Mouse (Mus musculus) neural tube, embryonic 13.5 days (tissue): ENCODE data around the gene Zdhhc22. TPM values are rescaled to one million over a fixed set of nuclear protein-coding genes. Genes with fewer than 3 reads are reported as not detected.

Experiments
- ATAC-seq: fragments of 200-750 bp; cut with Nextera tagmentation; 2 replicates; pipeline ENCODE4 v1.8.0; 2017; ENCODE audit warnings: low read depth, mild to moderate bottlenecking, moderate TSS enrichment, moderate library complexity
- H3K27ac ChIP-seq: fragments of 300-500 bp; sonication (generic); replicated peaks from 2 replicates; pipeline ENCODE4 v1.5.1; 2015; ENCODE audit warnings: moderate library complexity, mild to moderate bottlenecking, inconsistent platforms
- H3K27me3 ChIP-seq: fragments of 300-500 bp; sonication (generic); 2 replicates; pipeline ENCODE4 v1.6.1; 2015; ENCODE audit warnings: mild to moderate bottlenecking, inconsistent platforms
- H3K36me3 ChIP-seq: fragments of 300-500 bp; sonication (generic); 2 replicates; pipeline ENCODE4 v1.6.1; 2015; ENCODE audit warnings: mild to moderate bottlenecking, inconsistent platforms
- H3K4me1 ChIP-seq: fragments of 300-500 bp; sonication (generic); replicated peaks from 2 replicates; pipeline ENCODE4 v1.6.1; 2015; ENCODE audit warnings: inconsistent platforms
- H3K4me2 ChIP-seq: fragments of 300-500 bp; sonication (generic); 2 replicates; pipeline ENCODE4 v1.6.1; 2015; ENCODE audit warnings: inconsistent platforms, mild to moderate bottlenecking, moderate library complexity
- H3K4me3 ChIP-seq: fragments of 300-500 bp; sonication (generic); 2 replicates; pipeline ENCODE4 v1.5.1; 2015; ENCODE audit warnings: mild to moderate bottlenecking, inconsistent platforms
- H3K9ac ChIP-seq: fragments of 300-500 bp; sonication (generic); 2 replicates; pipeline ENCODE4 v1.6.1; 2015; ENCODE audit warnings: moderate library complexity, mild to moderate bottlenecking, inconsistent platforms
- H3K9me3 ChIP-seq: fragments of 300-500 bp; sonication (generic); 2 replicates; pipeline ENCODE4 v1.6.1; 2016; ENCODE audit warnings: inconsistent platforms
- WGBS: fragments of 180-500 bp; shearing (Covaris S2); methylation state at CpG from one replicate; pipeline ENCODE4 v1.1.7; 2015; 5-methylcytosine and 5-hydroxymethylcytosine counted together
- polyA plus RNA-seq: library from polyadenylated mRNA; unstranded; fragments of >200 nt; fragmentation: Nextera tagmentation; extraction: Ambion mirVana; gene quantifications from 2 replicates; pipeline ENCODE4 v1.2.1, GENCODE M21; 2015

Zdhhc22 gene
- polyA plus RNA-seq, 1 experiment from 2014 or later, result 23.5 TPM

GRCm38 (mm10) chr12:87018756-87019155 lies 28.5 kb upstream of the Zdhhc22 start:
- no peaks in the 10 kb centered on the region for H3K9me3 ChIP-seq
- H3K4me3 ChIP-seq, result no peak overlapping the region
- H3K27ac ChIP-seq, result no peak overlapping the region
- no peaks in the 10 kb centered on the region for H3K36me3 ChIP-seq
- no peak overlapping the region for H3K9ac ChIP-seq
- H3K4me2 ChIP-seq, result no peak overlapping the region
- no peaks in the 10 kb centered on the region for H3K27me3 ChIP-seq
- H3K4me1 ChIP-seq, result no peaks in the 10 kb centered on the region
- WGBS, result 88% methylated on average over 2 of the region's 2 CpGs
- no peak for ATAC-seq

GRCm38 (mm10) chr12:87017041-87017440 lies 26.8 kb upstream of the Zdhhc22 start:
- Histone ChIP-seq H3K27me3 (no peaks in the 10 kb centered on the region), H3K9ac (no peak overlapping the region), H3K4me2 (no peak overlapping the region), H3K4me3 (no peak overlapping the region), H3K9me3 (no peaks in the 10 kb centered on the region), H3K4me1 (no peaks in the 10 kb centered on the region), H3K36me3 (no peaks in the 10 kb centered on the region), H3K27ac (no peak overlapping the region)
- WGBS, result 55% methylated on average over 3 of the region's 3 CpGs
- ATAC-seq, result no peak

- 88% methylated on average over 4 of the region's 4 CpGs for WGBS
- Histone ChIP-seq H3K9ac (peak overlapping the region; percentile 31; the same call in 1 of the 2 replicates), H3K36me3 (no peaks in the 10 kb centered on the region), H3K4me3 (no peak overlapping the region), H3K9me3 (no peaks in the 10 kb centered on the region), H3K27me3 (no peaks in the 10 kb centered on the region; the same call in 1 of the 2 replicates), H3K27ac (no peak overlapping the region), H3K4me1 (peaks cover 14% of the 10 kb centered on the region), H3K4me2 (no peak overlapping the region)
- no peak for ATAC-seq
Observed at GRCm38 (mm10) chr12:87004596-87004995, 14.4 kb upstream of the Zdhhc22 start.

DNA sequence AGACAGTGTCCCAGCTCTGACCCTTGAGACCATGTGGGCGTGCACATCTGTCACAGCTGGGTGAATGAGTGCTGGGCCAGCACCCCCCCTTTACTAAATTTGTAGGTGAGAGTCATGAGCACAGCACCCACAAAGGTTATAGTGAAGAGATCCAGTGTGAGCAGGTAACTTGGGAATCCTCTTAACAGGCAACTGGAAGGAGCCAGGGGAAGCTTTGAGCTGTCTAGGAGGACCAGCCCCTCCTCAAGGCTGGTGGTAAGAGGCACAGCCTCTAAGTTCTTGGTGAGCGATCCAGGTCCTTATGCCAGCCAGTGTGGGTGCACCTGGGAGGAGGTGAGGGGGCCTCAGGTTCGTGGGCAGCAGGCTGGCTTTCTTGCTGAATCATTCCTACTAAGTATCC lies 13.4 kb upstream of the Zdhhc22 start:
- H3K9me3 ChIP-seq, result no peaks in the 10 kb centered on the region
- no peak overlapping the region for H3K4me2 ChIP-seq
- no peak overlapping the region for H3K4me3 ChIP-seq
- H3K36me3 ChIP-seq, result no peaks in the 10 kb centered on the region
- H3K27ac ChIP-seq, result no peak overlapping the region
- WGBS, result 59% methylated on average over 3 of the region's 3 CpGs
- no peak overlapping the region for H3K9ac ChIP-seq
- no peaks in the 10 kb centered on the region; the same call in 1 of the 2 replicates for H3K27me3 ChIP-seq
- peaks cover 14% of the 10 kb centered on the region for H3K4me1 ChIP-seq
- ATAC-seq, result no peak

- Histone ChIP-seq H3K4me2 (no peak overlapping the region), H3K27me3 (no peaks in the 10 kb centered on the region; the same call in 1 of the 2 replicates), H3K4me3 (no peak overlapping the region), H3K36me3 (no peaks in the 10 kb centered on the region), H3K9me3 (no peaks in the 10 kb centered on the region), H3K9ac (no peak overlapping the region), H3K4me1 (peaks cover 14% of the 10 kb centered on the region), H3K27ac (no peak overlapping the region)
- no peak for ATAC-seq
- 77% methylated on average over 7 of the region's 7 CpGs for WGBS
Observed at GRCm38 (mm10) chr12:87002815-87003214, 12.6 kb upstream of the Zdhhc22 start.

GRCm38 (mm10) chr12:87002209-87002608 lies 12.0 kb upstream of the Zdhhc22 start:
- H3K4me2 ChIP-seq, result no peak overlapping the region
- no peak overlapping the region for H3K9ac ChIP-seq
- H3K4me1 ChIP-seq, result peaks cover 14% of the 10 kb centered on the region
- no peak for ATAC-seq
- H3K36me3 ChIP-seq, result no peaks in the 10 kb centered on the region
- H3K9me3 ChIP-seq, result no peaks in the 10 kb centered on the region
- no peak overlapping the region for H3K27ac ChIP-seq
- H3K27me3 ChIP-seq, result no peaks in the 10 kb centered on the region; the same call in 1 of the 2 replicates
- WGBS, result 72% methylated on average over 7 of the region's 7 CpGs
- H3K4me3 ChIP-seq, result no peak overlapping the region

DNA sequence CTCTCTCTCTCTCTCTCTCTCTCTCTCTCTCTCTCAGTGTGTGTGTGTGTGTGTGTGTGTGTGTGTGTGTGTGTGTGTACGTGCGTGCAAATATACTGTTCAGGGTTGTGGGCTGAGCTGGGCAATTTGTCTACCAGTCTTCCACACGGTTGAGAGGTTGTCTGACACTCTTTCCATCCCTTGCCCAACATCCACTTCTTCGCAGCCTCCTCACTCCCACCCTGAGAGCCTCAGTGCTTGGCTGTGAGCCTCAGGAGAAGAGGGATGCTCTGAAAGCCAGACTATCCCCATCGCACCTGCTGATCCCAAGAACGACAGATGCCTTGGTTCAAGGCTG lies 10.6 kb upstream of the Zdhhc22 start:
- H3K4me2 ChIP-seq, result no peak overlapping the region
- H3K27ac ChIP-seq, result no peak overlapping the region

GRCm38 (mm10) chr12:87000151-87000839 lies 10.1 kb upstream of the Zdhhc22 start:
- ATAC-seq, result no peak
- no peak overlapping the region for H3K4me3 ChIP-seq
- H3K36me3 ChIP-seq, result no peaks in the 10 kb centered on the region
- H3K9me3 ChIP-seq, result 0 out of 2 replicates have a peak, but pooled peaks cover 4% of the 10 kb centered on the region
- H3K4me2 ChIP-seq, result no peak overlapping the region
- peaks cover 14% of the 10 kb centered on the region for H3K4me1 ChIP-seq
- no peak overlapping the region for H3K9ac ChIP-seq
- H3K27ac ChIP-seq, result no peak overlapping the region
- H3K27me3 ChIP-seq, result no peaks in the 10 kb centered on the region; the same call in 1 of the 2 replicates
- WGBS, result 57% methylated on average over 5 of the region's 5 CpGs

More for the DNA sequence above, 10.6 kb upstream of the Zdhhc22 start:
- ATAC-seq, result peak; percentile 71
- no peak overlapping the region for H3K9ac ChIP-seq
- H3K4me1 ChIP-seq, result peaks cover 14% of the 10 kb centered on the region
- H3K4me3 ChIP-seq, result no peak overlapping the region
- H3K27me3 ChIP-seq, result no peaks in the 10 kb centered on the region; the same call in 1 of the 2 replicates
- H3K9me3 ChIP-seq, result 0 out of 2 replicates have a peak, but pooled peaks cover 1% of the 10 kb centered on the region
- WGBS, result 40% methylated on average over 6 of the region's 6 CpGs
- H3K36me3 ChIP-seq, result no peaks in the 10 kb centered on the region

DNA sequence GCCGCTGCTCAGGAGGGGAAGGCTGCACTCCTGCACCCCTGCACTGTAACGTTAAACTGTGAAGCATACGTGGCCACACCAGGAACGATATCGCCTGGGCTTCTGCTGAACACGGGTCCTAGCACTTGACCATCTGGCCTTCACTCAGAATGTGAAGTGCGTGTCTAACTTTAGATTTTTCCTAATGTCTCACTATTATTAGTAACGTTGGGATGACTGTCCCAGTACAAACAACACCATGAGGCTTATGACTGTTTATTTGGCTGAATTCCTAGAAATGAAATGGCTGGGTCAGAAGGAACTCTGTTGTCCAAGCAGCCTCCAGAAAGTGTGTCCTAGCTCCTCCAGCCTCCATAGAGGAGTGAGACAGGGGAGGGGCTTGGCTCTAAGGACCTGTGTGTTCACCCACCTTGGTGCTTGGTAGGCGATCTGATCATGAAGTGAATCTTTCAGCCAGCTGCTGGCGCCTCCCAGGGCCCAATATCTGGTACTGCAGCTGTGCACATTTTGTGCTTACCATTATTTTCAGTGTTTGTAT lies 9.1 kb upstream of the Zdhhc22 start:
- no peaks in the 10 kb centered on the region; the same call in 1 of the 2 replicates for H3K27me3 ChIP-seq
- H3K27ac ChIP-seq, result no peak overlapping the region
- peaks cover 14% of the 10 kb centered on the region for H3K4me1 ChIP-seq
- no peak overlapping the region for H3K4me2 ChIP-seq
- WGBS, result 75% methylated on average over 10 of the region's 10 CpGs
- no peak for ATAC-seq
- no peaks in the 10 kb centered on the region for H3K36me3 ChIP-seq
- H3K9me3 ChIP-seq, result 0 out of 2 replicates have a peak, but pooled peaks cover 4% of the 10 kb centered on the region
- no peak overlapping the region for H3K4me3 ChIP-seq
- H3K9ac ChIP-seq, result no peak overlapping the region

GRCm38 (mm10) chr12:86998699-86999098 lies 8.5 kb upstream of the Zdhhc22 start:
- no peak for ATAC-seq
- WGBS, result 88% methylated on average over 4 of the region's 4 CpGs
- H3K27ac ChIP-seq, result no peak overlapping the region
- 0 out of 2 replicates have a peak, but pooled peaks cover 4% of the 10 kb centered on the region for H3K9me3 ChIP-seq
- no peaks in the 10 kb centered on the region for H3K36me3 ChIP-seq
- H3K4me3 ChIP-seq, result no peak overlapping the region
- H3K4me2 ChIP-seq, result no peak overlapping the region
- no peak overlapping the region for H3K9ac ChIP-seq
- H3K27me3 ChIP-seq, result no peaks in the 10 kb centered on the region; the same call in 1 of the 2 replicates
- peaks cover 14% of the 10 kb centered on the region for H3K4me1 ChIP-seq

- Histone ChIP-seq H3K36me3 (no peaks in the 10 kb centered on the region), H3K27ac (no peak overlapping the region), H3K9me3 (0 out of 2 replicates have a peak, but pooled peaks cover 4% of the 10 kb centered on the region), H3K4me2 (no peak overlapping the region), H3K9ac (no peak overlapping the region), H3K4me1 (peaks cover 15% of the 10 kb centered on the region), H3K27me3 (peaks cover 20% of the 10 kb centered on the region), H3K4me3 (no peak overlapping the region)
- 77% methylated on average over 6 of the region's 6 CpGs for WGBS
- no peak for ATAC-seq
Observed at GRCm38 (mm10) chr12:86995931-86996330, 5.7 kb upstream of the Zdhhc22 start.

GRCm38 (mm10) chr12:86994776-86995175 lies 4.5 kb upstream of the Zdhhc22 start:
- H3K4me1 ChIP-seq, result peaks cover 14% of the 10 kb centered on the region
- peaks cover 32% of the 10 kb centered on the region for H3K27me3 ChIP-seq
- H3K27ac ChIP-seq, result no peak overlapping the region
- H3K4me3 ChIP-seq, result no peak overlapping the region
- H3K9ac ChIP-seq, result no peak overlapping the region
- no peak overlapping the region for H3K4me2 ChIP-seq
- ATAC-seq, result no peak
- 37% methylated on average over 3 of the region's 3 CpGs for WGBS
- H3K9me3 ChIP-seq, result 0 out of 2 replicates have a peak, but pooled peaks cover 4% of the 10 kb centered on the region
- no peaks in the 10 kb centered on the region for H3K36me3 ChIP-seq
